Mouse (Mus musculus): ENCODE measurements around the gene Nt5dc2.

Gene Nt5dc2

DNA sequence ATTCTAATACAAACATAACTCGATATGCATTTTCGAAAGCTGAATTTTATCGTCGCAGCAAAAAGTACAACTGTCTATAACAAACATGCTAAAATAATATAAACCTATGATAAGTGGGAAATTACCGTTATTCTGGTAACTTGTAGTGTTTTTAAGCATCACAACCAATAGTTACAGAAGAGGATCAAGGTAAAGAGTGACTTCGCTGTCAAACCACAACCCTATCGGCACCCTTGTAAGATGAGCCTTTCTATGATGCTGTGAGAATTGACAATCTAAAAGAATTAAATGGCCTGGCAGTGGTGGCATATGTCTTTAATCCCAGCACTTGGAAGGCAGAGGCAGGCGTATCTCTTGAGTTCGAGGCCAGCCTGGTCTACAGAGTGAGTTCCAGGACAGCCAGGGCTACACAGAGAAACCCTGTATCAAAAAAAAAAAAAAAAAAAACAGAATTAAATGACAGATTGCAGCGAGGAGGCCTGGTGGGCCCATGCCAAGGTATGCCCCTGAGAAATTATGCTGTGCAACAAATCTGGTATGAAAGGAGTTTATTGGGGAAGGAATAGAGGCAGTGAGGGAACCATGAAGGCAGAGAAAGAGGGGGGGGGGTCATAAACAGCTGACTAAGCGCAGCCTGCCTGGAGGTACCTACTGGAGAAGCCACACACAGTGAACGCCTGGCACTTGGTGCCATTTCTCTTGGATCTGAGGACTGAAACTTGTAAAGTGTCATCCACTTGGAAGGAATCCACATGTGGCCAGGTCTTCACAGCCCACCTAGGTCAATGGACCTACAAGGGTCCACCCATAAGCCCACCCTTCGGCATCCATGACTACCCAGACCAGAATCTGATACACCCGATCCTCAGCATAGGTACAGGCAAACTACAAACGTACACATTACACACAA lies 1.3 kb upstream of the Nt5dc2 start:
- no peak for TF ChIP-seq GATA4 (IDR thresholded peaks at IDR 0.05; ENCODE audit: insufficient replicate concordance, low read length)

DNA sequence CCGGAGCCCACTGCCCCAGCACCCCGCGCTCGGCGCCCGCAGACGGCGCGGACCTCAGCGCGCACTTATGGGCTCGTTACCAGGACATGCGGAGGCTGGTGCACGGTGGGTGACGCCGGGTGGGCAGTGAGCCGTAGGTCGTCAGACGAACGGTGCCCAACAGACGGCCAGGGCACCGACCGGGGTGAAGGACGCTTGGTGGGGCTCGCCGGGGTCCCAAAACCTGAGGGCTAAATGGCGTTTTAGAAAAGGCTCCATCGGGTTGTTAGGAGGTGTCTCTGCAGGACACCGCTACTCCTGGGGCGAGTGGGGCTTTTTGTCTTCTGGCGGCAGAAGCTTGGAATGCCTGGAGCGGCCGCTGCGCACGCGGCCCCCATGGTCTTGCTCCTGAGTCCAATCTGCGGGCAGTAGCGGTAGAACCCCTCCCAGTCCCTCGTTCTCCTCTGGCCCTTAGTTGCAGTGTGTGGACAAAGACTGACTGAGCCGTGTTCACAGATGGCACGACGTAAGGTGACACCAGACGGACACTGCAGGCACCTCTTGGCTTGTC lies 494 bp downstream of the Nt5dc2 start:
- TF ChIP-seq GATA4 (IDR thresholded peaks at IDR 0.05; ENCODE audit: insufficient replicate concordance, low read length) = no peak

DNA sequence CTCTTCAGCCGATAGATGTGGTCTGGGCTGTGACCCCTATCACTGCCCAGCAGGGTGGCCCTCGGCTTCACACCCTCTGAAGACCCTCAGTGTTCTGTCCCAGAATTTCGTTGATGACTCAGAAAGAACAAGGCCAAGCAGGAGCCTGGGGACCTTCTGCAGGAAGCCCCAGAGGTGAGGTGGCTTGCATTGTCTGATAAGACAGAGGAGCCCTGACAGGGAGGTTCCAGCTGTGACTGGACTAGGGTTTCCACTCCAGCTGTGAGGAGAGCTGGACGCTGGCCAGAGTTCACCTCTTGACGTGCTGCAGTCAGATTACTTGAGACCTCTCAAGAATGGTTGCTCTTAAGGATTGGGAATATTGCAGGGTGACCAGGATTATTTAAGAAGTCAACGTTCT lies 1.2 kb downstream of the Nt5dc2 start:
- no peak for TF ChIP-seq GATA4 (IDR thresholded peaks at IDR 0.05; ENCODE audit: insufficient replicate concordance, low read length)

DNA sequence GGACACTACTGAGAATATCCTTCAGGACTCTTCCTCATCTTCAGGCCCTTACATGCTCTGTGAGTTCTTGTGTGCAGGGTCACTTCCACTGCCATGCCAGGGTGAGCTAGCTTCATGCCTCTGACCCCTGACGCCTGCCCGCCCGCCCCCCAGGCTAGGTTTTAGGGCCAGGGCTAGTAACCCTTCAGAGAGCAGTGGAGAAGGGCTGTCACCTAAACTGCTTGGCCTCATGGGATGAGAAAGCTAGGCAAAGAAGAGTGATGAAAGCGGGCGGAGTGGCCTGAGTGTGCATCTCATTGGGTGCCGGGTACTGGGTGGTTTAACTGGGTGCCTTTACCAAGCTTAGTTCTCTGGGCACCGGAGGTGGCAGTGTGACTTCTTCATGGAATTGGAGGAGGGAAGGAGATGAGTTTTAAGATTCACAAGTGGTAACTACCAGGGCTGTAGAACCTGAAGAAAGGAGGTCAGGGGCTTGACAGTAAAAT lies 1.7 kb downstream of the Nt5dc2 start:
- TF ChIP-seq GATA4 (IDR thresholded peaks at IDR 0.05; ENCODE audit: insufficient replicate concordance, low read length) = no peak

DNA sequence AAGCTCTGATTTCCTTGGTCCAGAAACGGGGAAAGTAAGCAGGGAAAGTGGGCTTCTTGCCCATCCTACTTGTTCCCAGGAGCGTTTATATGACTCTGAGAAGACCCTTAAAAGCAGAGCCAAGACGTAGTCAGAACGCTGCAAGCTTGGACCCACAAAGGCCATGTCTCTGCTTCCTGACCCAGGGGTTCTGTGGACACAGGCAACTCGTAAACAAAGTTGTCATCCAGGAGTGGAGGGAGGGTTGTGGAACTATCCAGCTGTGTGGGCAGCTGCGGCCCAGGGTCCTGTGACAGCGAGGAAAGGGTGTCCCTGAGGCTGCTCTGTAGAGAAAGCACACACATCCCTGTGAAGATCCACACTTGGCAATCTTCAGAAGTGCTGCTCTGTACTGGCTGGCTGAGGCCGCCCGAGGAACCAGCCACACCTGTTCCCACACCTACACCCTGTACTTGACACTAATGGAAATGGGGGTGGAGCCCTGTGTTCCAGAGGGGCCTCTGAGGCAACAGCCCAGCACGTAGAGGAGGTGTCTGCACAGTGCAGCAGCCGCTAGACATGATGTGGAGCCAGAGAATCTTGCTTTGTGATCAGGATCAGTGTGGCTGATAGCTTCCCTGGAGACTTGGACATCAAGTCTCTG lies 2.3 kb downstream of the Nt5dc2 start:
- TF ChIP-seq GATA4 (IDR thresholded peaks at IDR 0.05; ENCODE audit: insufficient replicate concordance, low read length) = no peak

DNA sequence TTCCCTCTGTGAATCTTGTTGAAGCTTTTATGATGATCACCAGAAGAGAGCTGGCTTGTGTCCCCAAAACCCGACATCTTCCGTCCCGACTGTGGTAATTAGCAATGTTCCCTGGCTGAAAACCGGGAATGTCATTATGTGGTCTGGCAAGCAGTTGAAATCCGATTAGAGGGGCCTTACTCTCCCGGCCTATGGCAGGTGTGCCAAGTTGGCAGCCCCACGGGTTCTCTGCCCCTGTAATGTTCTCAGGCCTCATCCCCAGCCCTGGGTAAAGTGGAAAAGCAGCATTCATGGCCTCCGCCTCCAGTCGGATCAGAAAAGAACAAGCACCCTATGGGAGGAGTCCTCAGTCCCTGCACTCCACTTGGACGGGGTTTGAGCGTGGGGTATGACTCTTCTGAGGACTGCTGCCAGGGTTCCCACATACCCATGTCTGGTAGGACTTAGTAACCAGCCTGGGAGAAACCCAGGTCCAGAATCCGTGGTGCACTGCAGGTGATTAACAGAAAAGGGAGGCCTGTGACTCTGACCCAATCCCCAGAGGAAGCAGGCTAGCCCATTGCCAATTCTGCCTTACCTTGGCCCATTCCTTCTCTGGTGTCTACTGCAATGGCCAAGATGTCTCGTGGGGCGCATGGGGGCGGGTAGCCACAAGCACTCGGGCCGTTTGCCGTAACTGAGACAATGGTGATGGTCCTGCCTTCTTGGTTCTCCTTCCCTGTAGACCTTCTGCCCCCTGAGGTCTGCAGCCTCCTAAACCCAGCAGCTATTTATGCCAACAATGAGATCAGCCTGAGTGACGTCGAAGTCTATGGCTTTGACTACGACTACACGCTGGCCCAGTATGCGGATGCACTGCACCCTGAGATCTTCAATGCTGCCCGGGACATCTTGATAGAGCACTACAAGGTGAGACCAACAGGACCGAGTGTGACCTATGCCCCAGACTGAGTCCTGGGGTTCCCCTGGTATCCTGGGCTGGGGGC lies 3.5 kb downstream of the Nt5dc2 start:
- TF ChIP-seq GATA4 (IDR thresholded peaks at IDR 0.05; ENCODE audit: insufficient replicate concordance, low read length) = no peak

DNA sequence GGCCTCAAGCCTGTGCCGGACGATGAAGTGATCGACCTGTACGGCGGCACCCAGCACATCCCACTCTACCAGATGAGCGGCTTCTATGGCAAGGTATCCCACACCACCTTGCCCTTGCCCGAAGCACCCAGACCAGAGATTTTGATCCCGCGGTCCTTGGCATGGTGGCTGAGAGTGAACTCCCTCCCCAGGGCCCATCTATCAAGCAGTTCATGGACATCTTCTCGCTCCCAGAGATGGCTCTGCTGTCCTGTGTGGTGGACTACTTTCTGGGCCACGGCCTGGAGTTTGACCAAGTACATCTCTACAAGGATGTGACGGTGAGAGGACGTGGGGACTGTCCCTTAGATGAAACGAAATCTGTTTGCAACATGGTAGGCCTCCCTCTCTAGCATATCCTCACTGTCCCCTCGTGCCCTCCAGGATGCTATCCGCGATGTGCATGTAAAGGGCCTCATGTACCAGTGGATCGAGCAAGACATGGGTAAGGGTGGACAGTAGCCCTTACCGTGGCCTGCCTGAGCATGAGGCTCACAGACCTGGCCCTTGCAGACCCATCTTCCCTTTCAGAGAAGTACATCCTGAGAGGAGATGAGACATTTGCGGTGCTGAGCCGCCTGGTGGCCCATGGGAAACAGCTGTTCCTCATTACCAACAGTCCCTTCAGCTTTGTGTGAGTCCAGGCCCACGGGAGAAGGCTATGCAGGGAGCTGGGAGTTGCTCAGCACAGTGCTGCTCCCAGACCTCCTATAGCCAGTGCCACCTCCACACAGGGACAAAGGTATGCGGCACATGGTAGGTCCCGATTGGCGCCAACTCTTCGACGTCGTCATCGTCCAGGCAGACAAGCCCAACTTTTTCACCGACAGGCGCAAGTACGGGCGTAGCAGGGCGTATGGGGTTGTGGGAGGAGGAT lies 4.9 kb downstream of the Nt5dc2 start:
- TF ChIP-seq GATA4 (IDR thresholded peaks at IDR 0.05; ENCODE audit: insufficient replicate concordance, low read length) = no peak

DNA sequence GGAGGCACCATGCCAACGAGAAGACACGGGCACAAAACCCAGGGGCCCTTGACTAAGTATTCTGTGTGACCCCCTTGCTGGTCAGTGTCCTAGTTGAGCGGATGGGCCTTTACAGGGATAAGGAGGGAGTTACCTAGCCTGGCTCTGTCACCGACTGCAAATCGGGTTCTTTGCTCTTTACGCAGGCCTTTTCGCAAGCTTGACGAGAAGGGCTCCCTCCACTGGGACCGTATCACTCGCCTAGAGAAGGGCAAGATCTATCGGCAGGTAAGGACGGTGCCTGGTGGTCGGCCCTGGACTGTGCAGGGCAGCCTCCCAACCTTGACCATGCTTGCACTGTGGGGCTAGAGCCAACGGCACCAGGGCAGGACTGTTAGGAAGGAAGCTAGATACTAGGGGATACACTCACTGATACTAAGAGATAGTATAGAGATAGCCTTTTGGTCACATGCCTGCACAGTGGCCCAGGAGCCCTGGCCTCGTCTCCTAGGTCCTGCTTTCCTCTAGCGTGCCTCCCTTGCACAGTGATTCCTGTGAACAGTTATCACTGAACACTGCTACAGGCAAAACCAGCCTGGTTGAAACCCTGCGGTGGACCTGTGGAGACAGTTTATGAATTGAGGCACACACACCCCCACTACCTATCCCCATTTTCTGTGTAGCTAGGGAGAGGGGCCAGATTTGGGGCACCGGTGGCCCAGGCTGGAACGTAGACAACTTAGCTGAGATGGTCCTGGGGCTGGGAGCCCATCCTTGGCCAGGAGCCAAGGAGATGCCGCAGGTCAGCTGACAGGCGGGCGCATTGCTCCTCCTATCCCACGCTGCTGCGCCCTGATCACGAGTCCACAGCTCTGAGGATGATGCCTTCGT lies 5.8 kb downstream of the Nt5dc2 start:
- TF ChIP-seq GATA4 (IDR thresholded peaks at IDR 0.05; ENCODE audit: insufficient replicate concordance, low read length) = peak; percentile 43; the same call in 1 of the 2 replicates

DNA sequence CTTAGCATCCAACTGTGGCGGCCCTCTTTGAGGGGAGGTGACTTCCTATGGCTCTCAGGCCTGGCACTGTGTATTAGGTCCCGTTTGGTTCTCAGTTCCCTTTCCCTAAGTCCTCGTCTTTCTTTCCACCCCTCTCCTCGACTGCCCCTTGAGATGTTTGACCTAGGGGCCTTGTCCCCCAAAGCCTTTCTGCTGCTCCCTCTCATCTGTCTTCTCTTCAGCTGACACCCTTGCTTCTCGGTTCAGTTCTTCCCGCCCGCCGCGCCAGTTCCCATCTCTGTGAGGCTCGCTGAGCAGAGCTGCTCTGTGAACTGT lies 6.4 kb downstream of the Nt5dc2 start:
- TF ChIP-seq GATA4 (IDR thresholded peaks at IDR 0.05; ENCODE audit: insufficient replicate concordance, low read length) = no peak

DNA sequence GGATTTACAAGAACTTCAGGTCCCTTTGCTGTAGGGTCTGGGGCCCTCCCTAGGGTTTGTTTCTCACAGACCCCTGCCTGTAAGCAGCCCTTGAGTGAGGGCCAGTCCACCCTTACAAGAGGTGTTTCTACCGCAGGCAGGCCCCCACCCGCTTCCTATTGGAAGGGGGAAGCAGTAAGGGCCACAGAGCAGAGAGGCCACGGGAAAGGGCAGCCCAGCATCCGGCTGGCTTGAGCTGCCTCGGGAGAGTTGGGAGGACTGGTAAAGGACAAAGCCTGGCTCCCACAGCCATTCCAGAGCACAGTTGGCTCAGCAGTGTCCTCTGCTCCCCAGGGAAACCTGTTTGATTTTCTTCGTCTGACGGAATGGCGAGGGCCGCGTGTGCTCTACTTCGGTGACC lies 6.9 kb downstream of the Nt5dc2 start:
- no peak for TF ChIP-seq GATA4 (IDR thresholded peaks at IDR 0.05; ENCODE audit: insufficient replicate concordance, low read length)

DNA sequence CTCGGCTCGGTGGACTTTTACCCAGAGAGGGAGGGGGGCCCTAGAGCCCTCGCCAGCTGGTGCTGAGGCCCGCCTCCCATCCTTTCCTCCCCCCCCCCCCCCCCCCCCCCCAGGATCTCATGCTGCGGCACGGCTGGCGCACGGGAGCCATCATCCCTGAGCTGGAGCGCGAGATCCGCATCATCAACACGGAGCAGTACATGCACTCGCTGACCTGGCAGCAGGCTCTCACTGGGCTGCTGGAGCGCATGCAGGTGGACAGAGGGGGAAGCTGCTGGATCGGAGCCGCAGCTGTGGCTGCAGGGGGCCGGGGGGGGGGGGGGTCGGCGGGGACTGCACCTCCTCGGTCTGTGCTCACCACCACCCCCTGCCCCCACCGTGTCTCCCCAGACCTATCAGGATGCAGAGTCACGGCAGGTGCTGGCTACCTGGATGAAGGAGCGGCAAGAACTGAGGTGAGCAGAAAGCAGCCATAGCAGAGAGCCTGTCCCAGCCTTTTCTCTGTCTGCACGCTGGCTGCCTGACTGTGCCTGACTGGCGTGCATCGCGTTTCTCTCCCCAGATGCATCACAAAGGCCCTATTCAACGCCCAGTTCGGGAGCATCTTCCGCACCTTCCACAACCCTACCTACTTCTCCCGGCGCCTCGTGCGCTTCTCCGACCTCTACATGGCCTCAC lies 7.5 kb downstream of the Nt5dc2 start:
- TF ChIP-seq GATA4 (IDR thresholded peaks at IDR 0.05; ENCODE audit: insufficient replicate concordance, low read length) = no peak

DNA sequence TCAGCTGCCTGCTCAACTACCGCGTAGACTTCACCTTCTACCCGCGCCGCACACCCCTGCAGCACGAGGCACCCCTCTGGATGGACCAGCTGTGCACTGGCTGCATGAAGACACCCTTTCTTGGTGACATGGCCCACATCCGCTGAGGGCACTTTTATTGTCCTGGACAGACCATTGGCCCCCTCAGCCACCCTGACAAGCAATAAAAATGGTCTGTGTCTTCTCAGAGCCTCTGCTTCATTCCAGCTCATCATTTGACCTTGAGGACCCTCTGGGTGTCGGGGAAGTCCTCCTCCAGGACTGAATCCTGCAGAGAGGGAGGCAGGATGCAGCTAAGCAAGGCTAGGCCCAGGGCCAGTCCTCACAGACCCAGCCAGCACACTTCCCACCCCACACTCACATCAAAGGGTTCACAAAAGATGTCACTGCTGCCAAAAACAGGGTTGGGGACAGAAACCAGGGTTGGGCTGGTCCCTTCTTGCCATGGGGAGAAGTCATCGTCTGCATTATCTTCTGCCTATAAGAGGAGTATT lies 8.1 kb downstream of the Nt5dc2 start:
- TF ChIP-seq GATA4 (IDR thresholded peaks at IDR 0.05; ENCODE audit: insufficient replicate concordance, low read length) = no peak
